Mouse (Mus musculus) cerebellum, adult 11-12 months (tissue): ENCODE data around the gene Fam32a.
A peak's percentile ranks its signal among the peaks of the same experiment; 100 is the strongest.

Source experiments
- DNase-seq: peaks from one replicate; pipeline ENCODE4 v3.0.0; 2022

The Fam32a gene

DNA sequence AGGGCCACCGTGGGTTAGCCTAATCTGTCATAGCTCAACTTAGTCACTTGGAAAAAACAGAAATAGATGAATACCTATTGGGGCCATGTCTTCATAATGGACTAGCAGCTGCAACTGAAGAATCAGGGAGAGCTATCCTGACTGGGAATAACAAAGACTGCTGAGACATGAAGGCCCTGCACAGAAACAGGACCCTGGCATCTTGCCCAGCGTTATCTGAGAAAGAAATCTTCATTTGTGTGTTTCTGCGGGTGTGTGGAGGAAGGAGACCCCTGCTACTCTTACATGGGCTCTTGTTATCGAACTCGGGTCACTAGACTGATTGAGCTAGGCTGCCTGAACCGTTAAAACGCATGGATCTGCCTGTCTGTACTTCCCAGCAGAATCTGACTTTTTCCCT, 21.4 kb downstream of the Fam32a start:
- peak; percentile 45 for DNase-seq

DNA sequence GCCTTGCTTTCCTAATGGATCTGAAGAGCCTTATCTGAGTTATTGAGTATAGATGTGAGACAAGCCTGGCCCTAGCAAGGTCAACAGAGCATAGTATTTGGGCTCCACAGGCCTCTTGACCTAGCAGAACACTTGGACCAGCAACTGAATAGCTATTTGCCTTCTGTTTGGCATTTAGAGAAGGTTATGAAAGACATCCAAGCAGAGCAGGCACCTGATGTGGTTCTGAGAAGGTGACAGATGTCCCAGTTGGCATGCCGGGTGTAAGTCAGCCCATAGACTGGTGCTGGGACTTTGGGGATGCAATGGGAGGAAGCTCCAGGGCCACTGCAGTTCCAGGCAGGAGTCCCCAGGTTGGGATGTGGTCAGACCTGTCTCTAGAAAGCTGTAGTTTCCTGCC, 22.7 kb downstream of the Fam32a start:
- DNase-seq = no peak

DNA sequence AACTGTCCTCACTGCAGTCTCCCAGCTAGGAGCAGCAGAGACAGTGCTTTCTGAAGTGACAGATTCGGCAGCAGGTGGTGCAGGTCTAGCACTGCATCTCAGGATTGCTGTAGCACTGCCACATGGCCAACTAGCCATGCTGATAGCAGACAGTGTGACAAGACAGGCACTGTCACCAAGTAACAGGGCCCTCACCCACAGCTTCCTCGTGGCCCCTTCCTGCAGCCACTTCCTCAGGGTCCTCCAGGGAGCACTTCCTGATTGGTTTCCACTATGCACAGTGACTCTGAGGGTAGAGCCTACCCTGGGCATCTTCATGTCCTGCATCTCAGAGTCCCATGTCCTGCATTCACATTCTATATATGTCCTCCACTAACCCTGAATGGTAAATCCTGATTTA, 25.1 kb downstream of the Fam32a start:
- no peak for DNase-seq

GRCm38 (mm10) chr8:72257171-72257901, 37.8 kb downstream of the Fam32a start:
- DNase-seq = no peak

DNA sequence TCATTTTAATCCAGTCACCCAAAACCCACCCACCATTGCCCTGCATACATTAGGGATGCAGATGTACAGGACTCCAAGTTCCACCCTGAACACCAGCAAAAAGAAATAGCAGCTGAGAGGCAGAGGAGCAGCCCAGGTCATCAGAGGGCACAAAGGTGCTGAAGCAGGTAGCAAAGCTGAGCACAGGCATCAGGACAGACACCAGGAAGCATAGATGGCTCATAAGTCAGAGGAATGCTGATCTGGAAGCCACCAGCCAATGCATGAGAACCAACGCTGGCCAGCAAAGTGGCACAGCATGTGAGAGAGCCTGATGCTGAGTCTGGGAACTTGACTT, 38.3 kb downstream of the Fam32a start:
- no peak for DNase-seq

DNA sequence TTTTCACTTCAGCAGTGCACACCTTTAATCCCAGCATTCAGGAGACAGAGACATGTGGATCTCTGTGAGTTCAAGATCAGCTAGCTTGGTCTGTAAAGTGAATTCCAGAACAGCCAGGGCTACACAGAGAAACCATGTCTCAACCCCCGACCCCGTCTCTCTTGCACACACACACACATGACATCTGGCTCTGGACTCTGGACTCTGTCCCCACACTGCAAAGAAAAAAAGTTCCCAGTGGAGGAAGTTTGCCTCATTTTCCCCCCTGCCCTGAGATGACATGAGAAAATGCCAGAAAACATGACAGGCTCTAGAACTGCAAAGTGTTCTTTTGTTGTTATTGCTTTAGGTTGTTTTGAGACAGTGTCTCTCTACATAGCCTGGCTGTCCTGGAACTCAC, 40.3 kb downstream of the Fam32a start:
- no peak for DNase-seq

GRCm38 (mm10) chr8:72260585-72260984, 41.1 kb downstream of the Fam32a start:
- DNase-seq = no peak

DNA sequence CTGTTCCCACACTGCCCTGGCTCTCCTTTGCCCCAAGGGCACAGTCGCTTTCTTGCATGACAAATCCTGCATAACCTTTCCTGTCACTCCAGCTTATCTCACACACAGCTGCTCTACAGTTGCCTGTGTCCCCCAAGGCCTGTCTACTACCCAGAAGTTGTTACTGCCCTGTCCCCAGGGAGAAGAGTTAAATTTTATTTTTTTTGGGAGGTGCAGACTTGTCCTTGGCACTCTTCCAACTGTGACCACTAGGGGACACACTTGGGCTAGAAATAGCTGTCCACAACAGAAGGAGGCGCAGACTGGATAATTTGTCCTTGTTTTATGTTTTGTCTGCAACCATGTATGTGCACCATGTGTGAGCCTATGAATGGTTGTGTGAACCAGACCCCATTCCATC, 41.5 kb downstream of the Fam32a start:
- DNase-seq = no peak

DNA sequence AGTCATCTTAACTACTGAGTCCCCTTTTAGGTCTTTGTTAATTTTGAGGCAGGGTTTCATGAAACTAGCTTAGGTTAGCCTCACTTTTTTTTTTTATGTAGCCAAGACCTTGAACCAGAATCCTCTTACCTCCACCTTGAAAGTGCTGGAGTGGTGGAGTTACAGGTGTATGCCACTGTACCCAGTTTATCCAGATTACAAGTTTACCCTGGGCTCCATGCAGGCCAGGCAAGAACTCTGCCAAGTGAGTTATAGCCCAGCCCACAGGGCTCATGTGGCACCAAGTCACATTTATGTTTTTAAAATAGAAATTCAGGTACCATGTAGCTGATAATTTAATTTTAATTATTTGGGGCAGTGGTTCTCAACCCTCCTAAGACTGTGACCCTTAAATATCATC, 41.9 kb downstream of the Fam32a start:
- DNase-seq = no peak

- DNase-seq = no peak
Observed at GRCm38 (mm10) chr8:72261872-72262271, 42.3 kb downstream of the Fam32a start.

GRCm38 (mm10) chr8:72262756-72263155, 43.2 kb downstream of the Fam32a start:
- no peak for DNase-seq

GRCm38 (mm10) chr8:72263451-72263850, 43.9 kb downstream of the Fam32a start:
- DNase-seq = no peak

GRCm38 (mm10) chr8:72265342-72265741, 45.8 kb downstream of the Fam32a start:
- DNase-seq = no peak

GRCm38 (mm10) chr8:72266671-72267070, 47.1 kb downstream of the Fam32a start:
- no peak for DNase-seq

DNA sequence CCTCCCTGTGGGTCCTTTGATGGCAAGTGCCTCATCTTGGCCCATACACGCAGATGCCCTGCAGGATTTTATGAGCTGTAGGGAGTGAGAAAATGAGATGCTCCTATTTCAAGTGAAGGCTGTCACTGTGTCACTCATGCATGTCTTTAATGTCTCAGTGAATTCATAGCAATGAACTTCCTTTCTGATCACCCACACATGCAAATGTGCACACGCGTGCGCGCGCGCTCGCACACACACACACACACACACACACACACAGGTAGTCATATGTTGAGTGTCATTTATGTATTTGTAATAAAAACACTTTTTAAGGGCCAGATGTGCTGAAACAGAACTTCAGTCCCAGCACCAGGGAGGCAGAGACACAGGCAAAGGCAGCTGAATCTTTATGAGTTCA, 47.6 kb downstream of the Fam32a start:
- DNase-seq = no peak

GRCm38 (mm10) chr8:72268356-72268755, 48.8 kb downstream of the Fam32a start:
- DNase-seq = no peak

GRCm38 (mm10) chr8:72270606-72271005, 51.1 kb downstream of the Fam32a start:
- no peak for DNase-seq

GRCm38 (mm10) chr8:72271051-72271660, 51.6 kb downstream of the Fam32a start:
- no peak for DNase-seq

- no peak for DNase-seq
Observed at GRCm38 (mm10) chr8:72271691-72272090, 52.2 kb downstream of the Fam32a start.

DNA sequence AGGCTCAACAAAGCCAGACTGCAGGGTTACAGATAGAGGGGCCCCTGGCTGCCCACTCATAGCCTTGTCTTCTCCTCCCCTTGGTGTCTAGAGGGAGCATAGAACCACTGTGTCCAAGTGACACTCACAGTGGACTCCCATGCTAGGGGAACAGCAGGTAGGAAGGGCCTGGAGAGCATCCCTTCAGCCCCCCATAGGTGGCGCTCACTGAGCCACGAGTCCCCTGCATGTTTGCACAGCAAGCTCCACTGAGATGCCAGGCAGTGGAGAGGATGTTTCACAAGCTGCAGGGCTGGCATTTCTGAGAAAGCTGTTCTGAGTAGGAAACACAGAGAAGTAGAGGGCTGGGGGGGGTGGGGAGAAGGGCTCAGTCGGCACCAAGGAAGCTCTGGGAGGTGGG, 52.8 kb downstream of the Fam32a start:
- no peak for DNase-seq

GRCm38 (mm10) chr8:72273111-72273770, 53.7 kb downstream of the Fam32a start:
- no peak for DNase-seq

DNA sequence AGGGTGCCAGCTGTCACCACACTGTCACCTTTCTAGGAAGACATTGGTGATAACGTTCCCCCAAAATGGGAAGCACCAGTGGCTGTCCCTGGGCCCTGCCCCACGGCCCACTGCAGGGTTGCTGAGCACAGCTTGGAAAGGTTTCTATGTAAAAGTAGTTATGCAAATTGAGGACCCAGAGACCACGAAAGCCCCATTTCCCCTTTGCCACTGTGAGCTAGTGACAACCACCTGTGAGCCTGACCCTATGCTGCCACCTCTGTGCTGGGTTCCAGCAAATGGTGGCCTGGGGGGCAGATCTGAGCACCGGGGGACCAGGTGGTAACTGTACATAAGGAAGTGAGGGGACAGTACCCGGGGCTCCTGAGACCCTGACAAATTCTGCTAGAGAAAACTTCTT, 54.3 kb downstream of the Fam32a start:
- no peak for DNase-seq
